Mouse (Mus musculus) liver, postnatal 0 days (tissue): ENCODE results near the gene Mchr1.

Source experiments
- CTCF ChIP-seq: sonication (generic); IDR thresholded peaks from 2 replicates; pipeline ENCODE4 v1.5.1; 2016; ENCODE audit warnings: antibody characterized with exemption, low read depth
- EP300 ChIP-seq: IDR thresholded peaks from 2 replicates; pipeline ENCODE4 v1.6.1; 2016; ENCODE audit warnings: antibody characterized with exemption, low read depth, mild to moderate bottlenecking

DNA sequence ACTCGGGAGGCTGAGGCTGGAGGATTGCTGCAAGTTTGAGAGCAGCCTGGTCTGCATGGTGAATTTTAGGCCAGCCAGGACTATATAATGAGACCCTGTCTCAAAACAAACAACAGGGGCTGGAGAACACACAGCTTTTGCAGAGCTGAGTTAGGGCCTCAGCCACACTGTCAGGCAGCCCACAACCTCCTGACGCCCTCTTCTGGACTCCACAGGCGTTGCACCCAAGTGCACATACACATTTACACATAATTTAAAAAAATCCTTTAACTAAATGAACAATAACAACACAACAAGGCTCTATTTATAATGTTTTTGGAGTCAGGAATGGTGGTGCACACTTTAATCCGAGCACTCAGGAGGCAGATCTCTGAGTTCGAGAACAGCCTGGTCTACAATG is 36.9 kb upstream of the Mchr1 start:
- TF ChIP-seq CTCF (peak; percentile 24), EP300 (no peak)
